Mouse (Mus musculus) gastrocnemius, postnatal 4 days (tissue): Measurements from ENCODE around the gene Adgrg1. TPM values are rescaled to one million over a fixed set of nuclear protein-coding genes. Genes with fewer than 3 reads are reported as not detected.

Experiments used
- DNase-seq, 2 experiments: peaks; one replicate each; pipeline ENCODE4 v3.0.0; 2021 to 2022; ENCODE audit warnings: low spot score in 2 of 2, mixed read lengths in 2 of 2
- total RNA-seq, 2 experiments: library from RNA; stranded (reverse); gene quantifications; 2 replicates each; pipeline ENCODE4 v1.2.3; 2021

The Adgrg1 gene
- total RNA-seq, 2 experiments from 2014 or later = 9.6 to 10.0 TPM

- DNase-seq = no peak
These were observed 765 bp upstream of the Adgrg1 start for GRCm38 (mm10) chr8:94973786-94974185.

DNA sequence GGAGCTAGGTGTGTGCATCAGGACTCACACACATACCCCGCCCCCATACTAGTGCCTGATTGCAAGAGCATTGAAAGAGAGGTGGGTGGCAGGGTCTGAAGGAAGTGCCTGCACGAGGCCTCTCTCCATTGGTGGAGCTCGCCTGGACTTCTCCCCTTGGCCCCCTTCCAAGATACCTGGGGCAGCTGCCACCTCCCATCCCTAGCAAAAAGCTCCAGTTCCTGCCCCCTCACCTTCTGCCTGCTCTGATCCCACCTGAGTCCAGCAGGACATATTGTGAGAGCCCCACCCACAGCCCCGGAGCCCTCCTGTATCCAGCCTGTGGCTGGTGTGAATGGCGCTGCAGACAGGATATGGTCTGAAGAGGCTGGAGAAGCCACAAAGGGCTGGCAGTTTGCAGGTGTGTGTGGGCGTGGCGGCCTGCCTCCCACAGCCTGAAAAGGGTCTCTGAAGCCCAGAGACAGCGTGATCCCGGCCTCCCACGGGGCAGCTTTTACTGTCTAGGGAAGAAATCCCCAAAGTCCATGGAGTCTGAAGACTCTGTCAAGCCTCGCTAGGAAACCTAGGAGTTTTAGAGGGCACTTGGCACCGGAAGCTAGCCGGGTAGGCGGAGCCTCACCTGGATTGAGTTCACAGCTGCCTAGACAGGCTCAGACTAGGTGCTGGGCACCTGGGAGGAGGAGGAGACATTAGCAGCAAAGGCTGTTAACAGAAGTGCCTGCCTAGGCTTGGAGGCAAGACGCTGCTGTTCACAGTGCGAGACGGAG, 2.3 kb downstream of the Adgrg1 start:
- no peak for DNase-seq

- DNase-seq = no peak
These were observed 3.6 kb downstream of the Adgrg1 start for GRCm38 (mm10) chr8:94978131-94978530.

DNA sequence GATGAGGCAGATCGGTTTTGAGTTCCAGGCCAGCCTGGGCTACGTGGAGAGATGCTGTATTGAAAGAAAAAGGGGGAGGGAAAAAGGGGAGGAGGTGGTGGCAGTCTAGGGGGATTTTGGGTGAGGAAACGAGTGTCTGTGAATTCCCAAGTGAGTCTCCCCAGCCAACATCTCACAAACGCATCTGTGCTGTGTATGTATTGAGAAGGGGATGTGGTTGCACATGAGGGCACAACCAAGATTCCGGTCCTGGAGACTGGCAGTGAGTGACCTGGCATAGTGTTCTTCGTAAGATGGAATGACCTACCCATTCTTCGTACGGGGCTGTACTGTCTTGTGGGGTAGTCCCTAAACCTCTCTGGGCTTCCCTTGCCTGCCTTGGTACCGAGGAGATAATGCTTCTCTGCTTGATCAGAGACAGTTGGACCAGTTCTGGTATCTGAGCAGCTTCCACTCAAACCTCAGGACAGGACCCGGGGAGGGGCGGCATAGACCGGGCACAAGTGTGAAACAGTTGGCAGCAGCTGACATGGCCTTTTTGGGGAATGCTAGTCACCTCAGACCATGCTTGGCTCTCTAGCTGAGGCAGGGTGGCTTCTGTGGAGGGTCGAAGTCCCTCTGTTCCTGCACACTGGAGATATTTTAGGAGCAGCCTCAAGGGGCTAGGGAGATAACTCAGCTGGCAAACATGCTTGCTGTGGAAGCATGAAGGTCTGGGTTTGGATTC, 4.2 kb downstream of the Adgrg1 start:
- no peak for DNase-seq

DNA sequence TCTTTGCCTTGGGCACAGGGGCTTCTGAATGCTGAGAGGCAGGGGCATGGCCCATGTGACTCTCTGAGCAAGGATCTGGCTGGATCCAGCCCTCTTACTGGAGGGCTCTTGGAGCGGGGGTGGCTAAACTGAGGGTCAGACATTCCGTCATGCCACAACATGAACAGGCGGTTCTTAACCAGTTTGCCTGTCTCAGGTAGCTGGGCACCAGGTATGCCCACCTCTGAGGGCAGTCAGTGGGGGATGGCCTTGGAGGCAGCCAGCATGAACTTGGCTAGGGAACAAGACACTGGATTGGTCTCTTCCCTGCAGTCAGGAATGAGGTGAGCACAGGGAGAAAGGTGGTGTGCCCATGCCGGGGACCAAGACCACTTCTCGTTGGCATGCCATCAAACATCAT, 5.6 kb downstream of the Adgrg1 start:
- DNase-seq = no peak

DNA sequence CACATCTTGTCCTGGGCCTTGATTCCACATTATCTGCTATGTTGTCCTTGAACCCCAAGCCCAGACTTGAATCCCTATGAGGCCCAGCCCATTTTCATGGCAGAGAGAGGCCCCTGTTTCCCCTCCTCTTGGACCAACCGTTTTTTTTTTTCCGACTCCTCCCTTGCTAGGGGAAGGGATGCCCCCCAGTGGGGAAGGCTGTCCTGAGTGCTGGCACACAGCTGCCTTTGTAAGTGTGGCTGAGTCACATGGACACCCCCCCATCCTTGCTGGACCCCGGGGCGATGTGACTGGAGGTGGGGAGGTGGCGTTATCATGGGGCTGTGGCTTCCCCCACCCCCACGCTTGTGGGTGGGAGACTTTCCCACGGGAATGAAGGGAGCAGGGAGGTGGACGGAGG, 6.4 kb downstream of the Adgrg1 start:
- no peak for DNase-seq

- DNase-seq = no peak
These were observed 7.3 kb downstream of the Adgrg1 start for GRCm38 (mm10) chr8:94981848-94982247.

- DNase-seq = no peak
These were observed 8.6 kb downstream of the Adgrg1 start for GRCm38 (mm10) chr8:94983146-94983545.

GRCm38 (mm10) chr8:94983881-94984516, 9.4 kb downstream of the Adgrg1 start:
- no peak for DNase-seq

GRCm38 (mm10) chr8:94985023-94985422, 10.5 kb downstream of the Adgrg1 start:
- DNase-seq = no peak

DNA sequence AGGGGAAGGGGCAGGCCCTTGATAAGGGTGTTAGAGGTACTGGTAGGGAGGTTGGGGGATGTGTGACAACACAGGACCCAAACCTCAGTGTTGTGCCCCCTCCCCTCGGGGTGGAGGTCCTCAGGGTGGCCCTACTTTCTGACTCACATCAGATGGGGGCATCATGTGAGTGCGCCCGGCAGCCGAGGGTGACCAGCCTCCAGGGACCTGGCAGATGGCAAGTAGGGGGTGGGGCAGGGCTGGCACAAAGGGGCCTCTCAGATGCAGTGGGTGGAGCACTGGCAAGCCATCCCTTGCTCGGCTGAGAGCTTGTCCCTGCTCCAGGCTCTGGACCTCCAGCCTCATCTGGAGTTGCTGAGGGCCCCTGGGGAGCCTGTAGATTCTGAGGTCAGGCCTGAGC, 12.1 kb downstream of the Adgrg1 start:
- no peak for DNase-seq

GRCm38 (mm10) chr8:94987553-94987952, 13.0 kb downstream of the Adgrg1 start:
- DNase-seq = no peak

- DNase-seq = no peak
These were observed 14.1 kb downstream of the Adgrg1 start for GRCm38 (mm10) chr8:94988619-94989018.

- DNase-seq = no peak
These were observed 15.2 kb downstream of the Adgrg1 start for GRCm38 (mm10) chr8:94989711-94990110.

DNA sequence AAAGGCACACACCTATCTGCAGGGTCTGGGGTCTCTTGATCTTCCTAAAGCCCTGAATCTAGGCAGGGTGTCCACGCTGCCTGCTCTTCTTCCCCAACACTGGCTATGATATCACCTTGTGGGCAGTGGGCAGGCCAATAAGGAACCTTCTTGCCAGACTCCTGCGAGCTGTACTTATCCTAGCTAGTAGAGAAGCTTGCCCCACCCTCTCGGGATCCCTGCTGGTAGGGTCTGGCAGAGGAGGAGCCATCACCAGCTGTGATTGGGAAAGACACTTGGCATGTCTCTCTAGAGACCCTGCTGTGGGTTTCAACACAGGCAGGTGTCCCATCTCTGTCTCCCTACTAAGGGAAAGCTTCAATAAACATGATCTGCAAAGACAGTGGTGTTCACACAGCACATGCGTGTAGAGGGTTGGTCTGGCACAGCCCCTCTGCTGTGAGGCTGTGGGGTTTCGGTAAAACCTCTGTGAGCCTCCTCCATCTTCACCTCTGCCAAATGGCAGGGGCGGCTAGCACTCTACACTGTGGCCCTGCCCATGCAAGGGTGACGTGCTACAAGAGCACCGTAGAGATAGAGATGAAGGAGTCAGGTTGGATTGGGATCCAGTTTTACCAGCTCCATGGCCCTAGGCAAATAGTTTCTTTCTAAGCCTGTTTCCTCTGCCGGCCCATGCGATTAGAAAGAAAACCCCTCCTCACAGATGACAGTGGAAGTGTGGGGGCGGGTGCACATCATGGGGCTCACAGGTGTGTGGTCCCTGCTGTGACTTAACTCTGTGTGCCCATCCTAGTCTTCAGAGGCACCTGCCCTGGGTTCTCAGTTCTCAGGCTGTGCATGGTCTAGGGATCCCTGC, 16.3 kb downstream of the Adgrg1 start:
- DNase-seq = no peak

DNA sequence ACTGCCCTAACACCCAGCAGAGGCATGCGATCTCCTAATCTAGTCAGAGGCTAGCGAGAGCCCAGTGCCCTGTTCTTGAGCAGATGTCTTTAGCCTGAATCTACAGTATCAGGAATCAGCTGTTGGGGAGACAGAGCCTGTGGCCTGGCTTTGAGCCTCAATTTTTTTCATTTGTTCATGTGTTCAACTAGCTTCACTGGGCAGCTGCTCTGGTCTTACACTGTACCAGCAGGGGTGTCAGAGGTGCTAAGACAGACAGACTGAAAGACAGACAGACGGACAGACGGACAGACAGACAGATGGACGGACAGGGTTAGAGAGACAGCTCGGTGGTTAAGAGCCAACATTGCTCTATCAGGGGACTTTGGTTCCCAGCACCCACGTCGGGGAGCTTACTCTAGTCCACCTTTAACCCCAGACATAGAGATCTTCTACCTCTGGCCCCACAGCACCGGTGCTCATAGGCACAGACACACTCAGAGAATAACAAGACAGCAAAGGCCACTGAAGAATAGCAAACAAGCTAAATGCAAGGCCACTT, 17.0 kb downstream of the Adgrg1 start:
- no peak for DNase-seq

- DNase-seq = no peak
These were observed 17.5 kb downstream of the Adgrg1 start for GRCm38 (mm10) chr8:94992010-94992409.

DNA sequence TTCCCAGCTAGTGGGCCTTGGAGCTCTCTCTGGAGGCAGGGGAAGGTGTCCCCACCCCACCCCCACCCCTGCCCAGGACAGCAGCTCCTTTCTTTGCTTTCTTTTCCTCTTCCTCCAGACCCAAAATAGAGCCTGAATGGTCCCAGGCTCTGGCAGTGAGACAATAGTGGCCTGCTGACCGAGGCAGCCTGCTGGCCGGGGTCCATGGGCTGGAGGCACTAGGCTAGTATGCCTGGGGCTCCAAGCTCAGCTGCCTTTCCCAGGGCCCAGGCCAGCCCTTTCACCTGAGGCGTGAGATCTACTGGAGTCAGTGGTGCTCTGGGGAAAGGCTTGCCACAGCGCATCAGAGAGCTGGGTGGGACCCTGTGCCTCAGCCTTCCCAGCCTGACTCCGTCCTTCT, 18.0 kb downstream of the Adgrg1 start:
- DNase-seq = peak in 1 of 2 experiments; percentile 47

GRCm38 (mm10) chr8:94992996-94993724, 18.6 kb downstream of the Adgrg1 start:
- DNase-seq = no peak

DNA sequence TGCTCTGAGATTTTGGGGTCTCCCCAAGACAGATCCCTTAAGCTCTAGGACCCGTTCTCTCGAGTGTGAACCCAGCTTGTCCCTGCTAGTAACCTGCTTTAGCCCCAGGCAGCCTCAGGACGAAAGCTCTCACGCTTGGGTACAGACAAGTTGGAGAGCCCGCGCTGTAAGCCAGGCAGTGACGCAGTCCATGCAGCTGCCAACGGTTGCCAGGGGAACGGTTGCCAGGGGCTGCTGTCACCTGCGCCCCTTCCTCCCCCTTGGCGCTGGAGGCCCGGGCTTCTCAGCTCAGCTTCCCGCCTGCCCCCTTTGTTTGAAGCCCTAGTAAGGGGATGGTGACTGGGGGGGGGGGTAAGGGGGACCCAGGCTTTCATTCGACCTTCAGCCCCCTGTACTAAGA, 19.5 kb downstream of the Adgrg1 start:
- DNase-seq = peak in 1 of 2 experiments; percentile 36
